Mouse (Mus musculus) layer of hippocampus, adult 18-20 months (tissue): Measurements from ENCODE around the gene Rgmb. TPM values are rescaled to one million over a fixed set of nuclear protein-coding genes. Genes with fewer than 3 reads are reported as not detected.

Experiments used
- DNase-seq, 2 experiments: peaks; one replicate each; pipeline ENCODE4 v3.0.0; 2022; ENCODE audit warnings: low spot score in 2 of 2
- total RNA-seq, 2 experiments: library from RNA; stranded (reverse); gene quantifications; 2 replicates each; pipeline ENCODE4 v1.2.3; 2021

Gene Rgmb
- total RNA-seq, 2 experiments from 2014 or later: 83.6 to 84.4 TPM

DNA sequence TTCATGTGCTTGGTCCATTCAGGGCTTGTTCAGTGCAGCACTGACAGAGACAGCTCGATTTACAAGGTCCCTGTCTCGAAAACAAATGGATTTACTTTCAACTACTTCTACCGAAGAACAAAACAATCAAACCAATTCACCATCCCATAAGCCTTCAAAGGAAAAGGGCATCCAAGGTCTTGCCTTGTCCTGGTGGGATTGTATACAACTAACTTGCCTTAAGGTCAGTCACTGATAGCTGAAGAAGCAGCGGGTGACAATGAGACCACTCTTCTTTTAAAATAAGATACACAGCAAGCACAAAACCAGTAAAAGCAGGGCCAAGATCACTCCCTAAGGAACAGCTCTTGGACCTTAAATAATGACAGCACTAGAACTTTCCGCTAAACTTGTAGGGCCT is 7.6 kb downstream of the Rgmb start:
- no peak for DNase-seq

DNA sequence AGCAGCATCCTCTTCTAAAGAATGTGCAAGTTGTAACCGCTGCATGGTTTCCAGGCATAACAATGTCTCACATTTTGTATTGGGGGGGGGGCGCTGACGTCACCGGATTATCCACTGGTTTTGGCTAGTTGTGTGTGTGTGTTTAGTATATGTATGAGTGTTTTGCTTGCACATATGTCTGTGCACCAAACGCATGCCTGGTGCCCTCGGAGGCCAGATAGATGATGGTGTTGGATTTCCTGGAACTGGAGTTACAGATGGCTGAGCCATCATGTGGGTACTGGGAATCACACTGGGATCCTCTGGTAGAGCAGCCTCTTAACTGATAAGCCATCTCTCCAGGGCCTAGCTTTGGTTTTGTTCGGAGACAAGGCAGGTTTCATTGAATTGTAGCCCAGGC is 8.5 kb downstream of the Rgmb start:
- DNase-seq: no peak

DNA sequence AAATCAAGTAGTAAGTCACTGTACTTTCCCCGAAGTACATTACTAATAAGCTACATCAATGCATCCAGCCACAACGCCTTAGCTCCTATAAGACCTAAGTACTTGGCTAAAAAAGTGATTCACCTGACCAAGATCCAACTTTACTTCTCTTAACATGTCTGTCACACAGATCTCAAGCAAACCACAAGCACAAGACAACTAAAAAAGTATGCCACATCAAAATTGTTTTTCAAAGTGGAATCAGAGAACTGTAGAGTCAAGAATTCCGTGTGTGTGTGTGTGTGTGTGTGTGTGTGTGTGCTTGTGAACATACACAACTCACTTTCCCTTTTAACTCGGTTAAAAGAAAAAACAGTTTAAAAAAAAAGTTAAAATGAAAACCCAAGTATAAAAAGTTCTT is 9.1 kb downstream of the Rgmb start:
- no peak for DNase-seq

DNA sequence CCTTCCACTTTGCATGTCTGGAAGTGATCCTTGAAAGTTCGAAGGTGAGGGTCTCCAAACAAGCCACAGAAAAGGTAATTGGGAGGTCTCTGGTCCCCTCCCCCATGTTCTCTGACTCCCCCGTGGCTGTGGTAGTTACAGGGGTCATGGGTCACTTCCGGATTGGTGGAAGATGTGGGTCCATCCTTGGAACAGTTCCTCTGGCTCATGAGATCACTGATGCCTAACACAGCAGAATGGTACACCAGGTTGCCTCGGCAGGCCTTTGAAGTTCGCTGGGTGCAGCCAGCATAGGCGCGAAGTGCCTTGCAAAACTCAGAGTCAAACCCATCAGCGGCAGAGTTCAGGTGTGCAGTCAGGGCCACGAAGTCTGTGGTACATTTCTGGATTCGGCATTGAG is 10.1 kb downstream of the Rgmb start:
- DNase-seq: no peak

DNA sequence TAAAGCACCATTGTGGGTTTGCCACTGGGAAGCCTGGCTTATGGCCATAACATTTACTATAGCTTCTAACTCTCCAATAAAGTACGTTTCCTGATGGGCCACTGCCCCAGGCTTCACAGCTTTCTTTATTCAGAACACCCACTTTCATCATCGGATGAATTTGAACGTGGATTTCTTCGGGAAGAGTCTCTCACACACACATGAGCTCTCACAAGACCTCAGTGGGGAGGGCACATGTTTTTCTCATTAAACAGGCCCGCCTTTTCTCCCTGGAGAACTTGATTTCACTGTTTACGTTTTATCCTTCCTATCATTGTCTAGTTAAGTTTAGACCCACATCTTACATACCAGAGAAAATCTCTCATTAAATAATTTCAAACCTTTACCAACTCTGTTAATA is 10.7 kb downstream of the Rgmb start:
- DNase-seq: no peak

DNA sequence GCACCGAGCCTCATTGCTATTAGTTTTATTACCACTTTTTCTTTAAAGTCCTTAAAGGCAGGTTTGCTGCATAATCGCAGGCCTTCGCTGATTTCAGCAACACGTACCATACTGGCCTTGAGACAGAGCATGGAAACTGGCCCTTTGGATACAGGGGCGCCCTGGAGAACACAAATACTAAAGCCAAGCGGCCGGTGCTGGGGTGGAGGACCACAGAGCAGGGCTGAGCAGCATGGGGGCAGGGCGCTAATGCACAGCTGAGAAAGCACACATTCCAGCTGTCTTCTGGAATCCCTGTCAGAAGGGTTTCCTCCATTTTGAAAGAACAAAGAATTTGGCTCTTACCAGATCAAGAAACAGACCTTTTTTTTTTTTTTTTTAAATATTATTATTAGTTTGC is 12.5 kb downstream of the Rgmb start:
- no peak for DNase-seq

DNA sequence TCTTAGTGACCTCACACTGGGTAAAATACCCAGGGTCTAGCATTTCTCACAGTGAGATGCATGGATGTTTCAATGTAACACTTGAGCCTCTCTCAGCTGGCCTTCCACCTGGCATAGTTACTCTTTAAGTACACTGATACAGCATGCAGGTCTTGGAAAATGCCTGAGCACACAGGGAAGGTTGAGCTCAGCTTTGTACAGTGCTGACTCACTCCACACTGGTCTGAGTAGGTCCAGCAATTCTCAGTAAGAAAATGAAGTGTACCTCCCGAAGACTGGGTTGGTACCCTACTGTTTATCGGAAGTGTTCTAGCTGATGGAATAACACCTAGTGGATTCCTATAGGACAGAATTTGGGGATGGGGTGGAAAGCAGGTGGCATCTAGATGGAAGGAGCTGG is 13.2 kb downstream of the Rgmb start:
- no peak for DNase-seq

DNA sequence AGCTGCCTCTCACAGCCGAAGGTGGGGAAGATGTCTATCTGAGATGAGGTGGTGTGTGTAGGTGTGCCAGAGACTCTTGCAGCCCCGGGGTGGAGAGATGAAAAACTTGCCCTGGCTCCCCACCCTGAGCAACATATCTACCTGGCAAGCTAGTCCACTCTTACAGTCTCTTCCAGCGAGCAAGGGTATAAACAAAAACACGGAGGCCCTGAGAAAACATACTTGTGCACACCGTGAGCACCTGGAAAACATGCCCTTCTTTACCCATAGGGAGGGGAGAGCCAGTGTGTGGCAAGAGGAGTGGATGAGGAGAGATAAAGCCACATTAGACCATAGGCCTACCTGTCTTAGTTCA is 13.8 kb downstream of the Rgmb start:
- DNase-seq: no peak

DNA sequence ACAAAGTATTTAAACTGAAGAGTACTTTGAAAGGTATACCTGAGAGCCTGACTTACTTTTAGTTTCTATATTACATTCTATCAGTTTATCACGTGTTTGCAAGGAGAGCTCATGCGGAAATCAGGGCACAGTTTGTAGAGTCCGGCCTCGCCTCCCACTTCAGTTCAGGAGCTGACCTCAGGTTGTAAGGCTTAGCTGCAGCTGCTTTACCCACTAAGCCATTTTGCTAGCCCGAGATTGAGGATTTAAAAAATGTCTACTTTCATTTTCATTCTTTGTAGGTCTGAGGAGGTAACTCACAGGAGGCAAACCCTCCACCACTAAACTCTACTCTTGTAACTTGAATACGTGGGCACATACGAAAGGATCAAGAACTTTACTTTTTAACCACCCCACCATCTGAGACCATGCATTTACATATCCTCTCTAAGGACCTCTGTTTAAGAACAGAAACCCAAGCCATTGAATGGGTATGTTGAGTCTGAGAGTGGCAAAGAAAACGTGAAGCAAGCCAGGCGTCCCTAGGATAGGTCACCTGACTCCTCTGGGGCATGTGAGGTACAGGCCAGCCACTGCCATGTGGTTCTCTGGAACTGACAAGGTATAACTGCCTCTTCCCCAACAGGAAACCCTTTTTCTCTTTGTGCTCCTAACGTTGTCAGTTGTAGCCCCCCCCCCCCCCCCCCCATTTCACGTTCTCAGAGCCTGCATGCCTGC is 14.3 kb downstream of the Rgmb start:
- no peak for DNase-seq

DNA sequence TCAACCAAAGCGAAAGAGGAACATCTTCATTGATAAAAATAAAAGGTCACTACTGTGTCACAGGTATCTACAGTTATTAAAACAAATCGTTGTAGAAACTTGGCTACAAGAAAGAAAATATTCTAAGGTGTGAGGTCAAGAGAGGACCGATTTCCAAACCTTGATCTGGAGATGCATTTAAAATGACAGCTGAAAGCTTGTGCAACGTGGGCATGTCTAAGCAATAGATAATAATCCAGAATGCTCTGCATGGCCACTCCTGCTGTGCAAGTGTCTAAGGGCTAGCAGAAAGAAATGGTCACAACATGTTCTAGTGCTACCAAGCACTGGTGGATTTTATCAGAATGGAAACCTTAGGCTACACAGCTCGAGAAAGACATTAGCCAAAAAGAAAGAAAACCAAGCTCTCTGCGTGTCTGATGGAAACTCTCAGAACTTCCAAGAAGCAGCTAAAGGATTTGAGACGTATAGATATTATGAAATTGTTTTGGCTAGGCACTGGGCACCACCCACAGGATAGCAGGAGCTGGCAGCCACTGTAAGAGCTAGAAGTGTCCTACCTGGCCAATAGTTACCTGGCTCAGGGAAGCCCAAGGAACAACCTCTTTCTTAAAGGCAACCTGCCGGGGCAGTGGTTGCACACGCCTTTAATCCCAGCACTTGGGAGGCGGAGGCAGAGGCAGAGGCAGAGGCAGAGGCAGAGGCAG is 15.4 kb downstream of the Rgmb start:
- DNase-seq: no peak

DNA sequence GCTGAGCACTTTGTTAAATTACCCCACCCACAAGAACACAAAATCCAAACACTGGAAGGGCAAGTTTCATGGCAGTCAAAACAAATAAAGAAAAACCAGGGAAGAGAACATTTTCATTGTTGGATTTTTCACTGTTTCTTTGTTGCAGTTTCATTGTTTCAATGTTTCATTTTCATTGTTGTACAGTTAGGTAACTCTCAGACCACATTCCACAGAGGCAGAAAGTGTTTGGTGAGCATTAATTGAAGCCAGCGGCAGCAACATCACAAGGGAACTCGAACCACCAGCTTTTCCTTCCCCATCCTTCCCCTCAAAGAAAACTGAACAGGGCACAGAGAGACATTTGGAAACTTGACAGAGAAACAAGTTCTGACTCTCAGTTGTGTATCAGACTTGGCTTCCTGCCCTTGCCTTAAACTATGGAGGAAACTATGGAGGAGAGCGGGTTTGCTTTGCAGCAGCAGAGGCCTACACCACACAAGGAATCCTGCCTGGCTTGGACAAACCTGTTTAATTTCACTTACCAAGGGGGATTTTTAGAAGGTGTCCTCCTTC is 17.1 kb downstream of the Rgmb start:
- no peak for DNase-seq

DNA sequence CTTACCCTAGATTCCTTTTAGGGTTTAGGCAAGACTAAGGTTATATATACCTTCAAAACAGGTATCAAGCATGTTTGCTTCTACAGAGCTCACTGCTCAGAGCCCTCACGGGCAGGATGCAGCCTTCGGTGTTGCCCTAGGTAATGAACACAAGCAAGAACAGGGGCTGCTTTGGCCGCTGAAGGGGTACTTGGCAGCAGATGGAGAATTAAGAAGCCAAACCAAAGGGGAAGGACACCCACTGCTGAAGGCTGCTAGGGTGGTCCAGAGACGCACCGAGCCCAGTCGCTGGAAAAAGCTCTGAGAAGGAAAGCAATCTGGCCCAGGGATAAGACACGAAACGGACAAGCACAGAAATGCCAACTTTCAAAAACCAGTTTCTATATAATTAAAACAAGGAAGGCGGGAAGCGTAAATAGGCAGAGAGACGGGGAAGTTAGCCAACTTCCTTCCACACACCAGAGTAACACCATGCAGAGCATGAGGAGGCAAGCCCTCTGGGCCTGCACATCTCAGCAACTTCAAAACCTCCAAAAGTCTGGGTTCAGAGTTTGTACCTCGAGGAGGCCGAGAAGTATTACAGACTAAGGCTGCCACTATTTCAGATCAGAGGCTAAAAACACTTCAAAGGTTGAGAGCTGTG is 18.6 kb downstream of the Rgmb start:
- no peak for DNase-seq

DNA sequence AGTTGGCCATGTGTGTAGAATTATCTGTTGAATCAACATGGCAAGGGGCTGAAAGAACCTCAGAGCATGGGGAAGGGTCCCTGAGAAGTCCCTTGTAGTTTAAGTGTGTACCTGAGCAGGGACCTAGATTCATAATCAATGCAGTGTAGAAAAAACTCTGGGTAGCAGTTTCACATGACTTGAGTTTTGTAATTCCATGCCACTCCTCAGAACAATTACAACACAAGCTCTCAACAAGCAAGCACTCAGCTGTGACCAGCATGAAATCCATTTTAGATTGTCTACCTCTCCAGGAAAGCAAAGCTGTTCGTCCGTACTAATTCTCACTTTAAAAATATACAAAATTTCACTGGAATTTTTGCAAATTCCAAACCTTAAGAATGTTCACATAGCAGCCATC is 20.9 kb downstream of the Rgmb start:
- no peak for DNase-seq

DNA sequence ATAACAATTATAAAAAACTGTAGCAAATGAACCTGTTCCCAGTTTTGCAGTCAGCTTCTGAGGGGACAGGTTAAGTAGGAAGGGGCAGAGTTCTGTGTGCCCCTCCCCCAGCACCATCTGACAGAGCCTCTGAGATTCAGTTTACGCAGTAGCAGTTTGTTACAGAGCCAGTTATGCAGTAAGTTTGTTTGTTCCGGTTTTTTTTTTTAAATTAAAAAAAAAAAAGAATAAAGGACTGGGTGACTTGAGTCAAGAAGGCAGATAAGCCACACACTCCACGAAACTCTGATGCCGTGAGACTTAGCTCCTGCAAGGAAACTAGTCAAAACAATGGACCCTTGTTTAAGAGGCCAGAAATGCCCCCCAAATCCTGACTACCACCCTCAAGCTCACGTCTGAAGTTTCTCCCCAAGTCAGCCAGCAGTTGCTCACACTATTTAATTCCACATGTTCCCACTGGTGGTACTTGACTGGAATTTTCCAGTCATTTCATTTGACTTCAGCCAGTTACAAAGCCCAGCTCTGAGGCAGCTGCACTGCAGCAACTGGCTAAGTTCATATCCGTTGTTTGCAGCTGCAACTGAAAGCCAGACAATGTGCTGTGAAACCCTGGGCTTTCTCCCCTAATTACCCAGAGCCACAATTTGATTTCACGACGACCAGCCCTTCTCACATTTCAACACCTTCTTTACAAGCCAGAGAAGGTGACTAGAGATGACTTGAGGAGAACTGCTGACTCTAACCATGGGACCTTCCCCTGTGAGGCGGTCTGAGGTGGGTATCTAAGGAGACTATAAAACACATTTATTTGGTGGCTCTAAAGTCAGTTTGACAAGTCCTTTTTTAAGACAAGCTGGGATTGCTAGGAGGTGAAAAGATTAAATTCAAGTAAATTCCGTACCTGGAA is 22.1 kb downstream of the Rgmb start:
- DNase-seq: no peak

DNA sequence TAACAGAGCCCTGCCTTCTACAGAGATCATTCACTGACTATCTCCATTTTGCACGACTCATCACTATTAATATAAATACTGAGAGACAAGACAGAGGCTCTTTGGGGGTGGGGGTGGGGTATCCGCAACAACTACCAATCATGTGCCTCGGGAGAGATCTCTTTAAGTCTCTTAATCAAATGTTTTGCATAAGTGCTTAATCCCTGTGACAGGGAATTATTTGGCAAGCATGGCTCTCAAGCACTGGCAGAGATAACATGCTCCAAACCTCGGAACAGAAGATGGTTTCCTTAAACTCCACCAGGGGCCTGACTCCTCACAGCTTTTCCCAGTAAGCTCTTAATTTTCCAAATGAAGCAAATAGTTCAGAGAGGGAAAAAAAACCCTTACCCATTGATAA is 22.8 kb downstream of the Rgmb start:
- no peak for DNase-seq

DNA sequence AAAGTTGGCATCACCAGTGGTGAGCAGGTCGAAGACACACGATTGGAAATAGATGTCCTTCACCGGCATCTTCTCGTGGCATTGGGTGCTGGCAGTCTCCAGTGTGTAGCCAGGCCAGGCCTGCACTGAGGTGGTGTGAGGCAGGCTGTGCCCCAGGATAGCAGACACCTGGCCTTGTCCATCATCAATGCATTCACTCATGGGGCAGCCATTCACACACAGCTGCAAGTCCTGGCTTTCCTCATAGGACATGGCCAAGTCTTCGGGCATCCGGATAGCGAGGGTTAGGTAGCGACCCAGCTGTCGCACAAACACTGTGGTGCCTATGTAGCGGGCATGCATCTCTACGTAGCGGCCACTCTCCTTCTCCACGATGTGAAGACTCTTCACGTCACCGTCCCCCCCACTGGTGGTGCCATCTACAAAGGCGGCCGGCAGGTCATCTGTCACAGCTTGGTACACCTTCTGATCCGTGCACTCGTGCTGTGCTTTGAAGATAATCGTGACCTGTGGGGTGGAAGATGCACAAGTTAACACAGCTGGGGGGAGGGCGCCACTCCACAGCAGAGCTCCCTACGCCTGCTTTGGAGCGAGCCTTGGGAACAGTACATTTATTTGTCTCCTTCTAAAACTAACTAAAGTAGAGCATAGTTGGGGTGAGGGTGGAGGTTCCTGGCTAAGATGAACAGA is 23.4 kb downstream of the Rgmb start:
- no peak for DNase-seq

DNA sequence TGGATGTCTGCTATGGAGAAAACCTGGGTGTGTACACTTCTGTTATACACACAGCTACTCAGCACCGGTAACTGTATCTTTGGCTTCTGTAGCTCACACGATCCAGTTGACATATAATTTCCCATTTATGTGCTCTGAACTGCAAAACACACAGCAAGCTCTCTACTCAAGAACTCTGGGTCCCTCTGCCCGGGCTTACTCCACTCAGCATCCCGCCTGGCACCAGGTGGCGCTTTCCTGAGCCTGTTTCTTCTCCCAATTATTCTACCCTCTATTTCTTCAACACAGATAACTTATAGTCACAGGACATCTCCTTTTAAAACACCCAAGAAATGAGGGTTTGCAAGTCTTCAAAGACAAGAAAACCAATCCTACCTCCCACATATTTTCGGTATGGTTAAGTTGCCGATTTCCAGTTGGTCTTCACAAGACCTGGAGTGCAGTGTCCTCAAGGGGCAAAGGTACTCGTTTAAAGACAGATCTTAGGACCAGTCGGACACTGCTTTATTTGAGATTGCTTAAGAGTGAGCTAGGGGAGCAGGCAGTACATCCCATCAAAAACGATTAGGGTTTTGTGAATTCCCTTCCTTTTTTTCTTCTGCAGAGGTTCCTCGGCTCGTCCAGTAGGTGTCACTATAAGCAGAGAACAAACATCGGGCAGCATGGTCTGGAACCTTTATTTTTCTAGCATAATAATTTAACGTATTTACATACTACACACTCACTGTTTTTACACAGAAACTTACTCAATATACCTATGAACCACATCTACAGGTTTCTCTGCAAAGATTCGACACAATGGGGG is 26.6 kb downstream of the Rgmb start:
- DNase-seq: peak in 1 of 2 experiments; percentile 55

DNA sequence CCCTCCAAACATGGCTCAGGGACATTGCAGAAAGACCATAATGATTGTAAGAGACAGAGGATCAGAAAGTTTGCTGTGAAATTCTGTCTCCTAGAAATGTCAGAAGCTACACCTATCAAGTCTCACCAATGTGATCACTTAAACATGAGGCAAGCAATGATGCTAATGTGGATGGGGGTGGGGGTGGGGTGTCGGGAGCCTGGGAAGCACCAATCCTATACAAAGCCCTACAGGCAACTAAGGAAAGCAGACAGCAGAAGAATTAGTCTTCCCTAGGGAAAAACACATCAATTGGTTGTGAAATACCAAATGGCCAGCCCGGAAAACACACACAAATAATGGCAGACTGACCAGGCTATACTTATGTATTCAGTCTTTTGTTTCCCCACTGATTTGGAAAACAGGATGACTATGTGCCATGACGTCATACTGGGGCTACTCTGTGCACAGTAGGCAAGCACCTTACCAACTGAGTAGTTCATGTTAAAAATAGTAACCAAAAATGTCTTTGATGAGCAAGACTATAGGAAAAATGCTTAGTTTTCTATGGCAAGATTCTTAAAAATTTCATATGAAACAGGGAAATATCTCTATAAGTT is 31.5 kb downstream of the Rgmb start:
- DNase-seq: no peak

DNA sequence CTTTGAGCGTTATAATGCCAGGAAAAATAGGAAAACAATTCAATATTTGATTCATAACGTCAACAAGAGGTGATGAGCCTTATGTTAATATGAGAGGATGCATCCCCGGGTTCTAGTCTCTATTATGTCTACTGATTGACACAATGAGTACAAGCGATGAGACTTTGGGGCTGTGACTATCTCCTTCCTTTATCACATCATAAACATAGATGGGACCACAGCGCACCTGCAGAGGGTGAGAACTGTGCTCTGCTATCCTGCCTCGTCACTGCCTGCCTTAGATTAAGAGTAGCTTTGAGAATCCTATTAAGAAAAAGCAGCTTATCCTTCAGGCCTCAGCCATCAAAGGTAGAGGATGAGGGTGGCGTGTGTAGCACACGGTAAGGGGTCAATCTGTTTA is 40.1 kb downstream of the Rgmb start:
- DNase-seq: no peak
